Comparison of ENCODE assay signal across 23 mouse cellular contexts in genomic region chr14:79711301-79711700, GRCm38 (mm10). TPM values are rescaled to one million over a fixed set of nuclear protein-coding genes. Genes with fewer than 3 reads are reported as not detected.
DNase-seq lines count a peak whose midpoint lies in the region; ATAC-seq and TF ChIP-seq lines count a peak whose summit lies in the region.
"Had no signal": no experiment of that assay in that cellular context is flagged by ENCODE, and none has a peak within 500 bp of the region (broad histone marks: within the 10 kb centered on the region; RNA-seq: fewer than 3 reads in every experiment).

No protein-coding gene starts in this region.

- no peaks in the 10 kb centered on the region for H3K27me3 ChIP-seq in forebrain, postnatal 0 days (ENCODE audit: insufficient read depth, low read length)
- no peaks in the 10 kb centered on the region for H3K27me3 ChIP-seq in forebrain, embryonic 11.5 days (ENCODE audit: control insufficient read depth, insufficient read depth, low read length)
- H3K27me3 ChIP-seq in Patski = no peaks in the 10 kb centered on the region
- H3K27me3 ChIP-seq in hindbrain, embryonic 10.5 days (ENCODE audit: insufficient read depth, poor library complexity, severe bottlenecking) = no peaks in the 10 kb centered on the region
- H3K27me3 ChIP-seq: embryonic facial prominence, embryonic 13.5 days; embryonic facial prominence, embryonic 15.5 days had no signal

- H3K4me2 ChIP-seq in forebrain, postnatal 0 days (ENCODE audit: low read depth) = no peak overlapping the region
- no peak overlapping the region for H3K4me2 ChIP-seq in forebrain, embryonic 11.5 days (ENCODE audit: low read depth, low read length, severe bottlenecking)
- H3K4me2 ChIP-seq: embryonic facial prominence, embryonic 13.5 days; embryonic facial prominence, embryonic 15.5 days; forebrain, embryonic 13.5 days had no signal

- H3K27ac ChIP-seq in forebrain, postnatal 0 days (ENCODE audit: low read depth, low read length) = no peak overlapping the region
- no peak overlapping the region for H3K27ac ChIP-seq in forebrain, embryonic 11.5 days (ENCODE audit: low read depth, low read length)
- H3K27ac ChIP-seq in hindbrain, embryonic 10.5 days = no peak overlapping the region
- H3K27ac ChIP-seq: embryonic facial prominence, embryonic 13.5 days; embryonic facial prominence, embryonic 15.5 days; forebrain, embryonic 10.5 days; forebrain, embryonic 13.5 days had no signal

- in situ Hi-C loops in Patski (cut with MboI; ENCODE audit: low pct_unique_long_range_greater_than_20kb) = no loop called here

- no peak overlapping the region for H3K4me3 ChIP-seq in forebrain, postnatal 0 days (ENCODE audit: low read depth, low read length)
- no peak overlapping the region for H3K4me3 ChIP-seq in forebrain, embryonic 11.5 days (ENCODE audit: low read depth, low read length)
- no peak overlapping the region for H3K4me3 ChIP-seq in hindbrain, embryonic 10.5 days
- H3K4me3 ChIP-seq: embryonic facial prominence, embryonic 13.5 days; embryonic facial prominence, embryonic 15.5 days; erythroblast, embryonic 14.5 days; forebrain, embryonic 10.5 days; forebrain, embryonic 13.5 days had no signal

- CTCF ChIA-PET in Patski (lab: Charles Lee) = interaction anchor here (1.5 to 2.4 kb wide), 3 partner anchors 9 to 35 kb away, joined by 3 to 14 read pairs (median 8); no protein-coding TSS in a partner anchor

- DNase-seq in forebrain, postnatal 0 days = peak; percentile 14
- DNase-seq in forebrain, embryonic 11.5 days (ENCODE audit: low spot score) = no peak
- peak; percentile 56 for DNase-seq in Muller cell, postnatal 12 days (ENCODE audit: inconsistent ontology term)
- DNase-seq in Patski (ENCODE audit: low read depth, low spot score) = no peak
- no peak for DNase-seq in embryo, embryonic 10.5 days (ENCODE audit: low spot score)
- no peak for DNase-seq in hindbrain, embryonic 10.5 days (ENCODE audit: low spot score)
- DNase-seq: adrenal gland, adult 2 months; adrenal gland, postnatal 10 days; adrenal gland, postnatal 25 days; cerebellum, adult 11-12 months; cerebellum, adult 2 months; cerebellum, adult 9-10 months; cerebellum, postnatal 10 days; cerebellum, postnatal 25 days; embryo, embryonic 11 days had no signal

- no peak for TF ChIP-seq CTCF in forebrain, postnatal 0 days (IDR thresholded peaks at IDR 0.05; ENCODE audit: low read depth)
- TF ChIP-seq CTCF in Patski (IDR thresholded peaks at IDR 0.05) = no peak

- H3K9me3 ChIP-seq in forebrain, postnatal 0 days (ENCODE audit: low read length) = no peaks in the 10 kb centered on the region
- H3K9me3 ChIP-seq in forebrain, embryonic 11.5 days (ENCODE audit: control insufficient read depth, low read length) = no peaks in the 10 kb centered on the region
- no peaks in the 10 kb centered on the region for H3K9me3 ChIP-seq in hindbrain, embryonic 10.5 days
- H3K9me3 ChIP-seq: embryonic facial prominence, embryonic 13.5 days; embryonic facial prominence, embryonic 15.5 days; forebrain, embryonic 13.5 days had no signal

- H3K9ac ChIP-seq in forebrain, postnatal 0 days = no peak overlapping the region
- H3K9ac ChIP-seq in forebrain, embryonic 11.5 days (ENCODE audit: low read length) = no peak overlapping the region
- H3K9ac ChIP-seq: embryonic facial prominence, embryonic 13.5 days; embryonic facial prominence, embryonic 15.5 days; forebrain, embryonic 13.5 days had no signal

- WGBS in forebrain, postnatal 0 days = 25% methylated on average over 4 of the region's 4 CpGs
- 51% methylated on average over 4 of the region's 4 CpGs for WGBS in forebrain, embryonic 11.5 days
- WGBS in hindbrain, embryonic 10.5 days = 63% methylated on average over 4 of the region's 4 CpGs

- no peaks in the 10 kb centered on the region for H3K36me3 ChIP-seq in forebrain, postnatal 0 days (ENCODE audit: insufficient read depth)
- no peaks in the 10 kb centered on the region for H3K36me3 ChIP-seq in forebrain, embryonic 11.5 days (ENCODE audit: control insufficient read depth, insufficient read depth, low read length)
- no peaks in the 10 kb centered on the region for H3K36me3 ChIP-seq in hindbrain, embryonic 10.5 days
- H3K36me3 ChIP-seq: embryonic facial prominence, embryonic 13.5 days; embryonic facial prominence, embryonic 15.5 days; forebrain, embryonic 10.5 days had no signal

- POLR2A ChIA-PET in Patski (lab: Charles Lee) = interaction anchor here (0.6 to 0.8 kb wide), 2 partner anchors 100 to 124 kb away, joined by 4 to 7 read pairs; no protein-coding TSS in a partner anchor

- no peak for ATAC-seq in forebrain, postnatal 0 days
- ATAC-seq in forebrain, embryonic 11.5 days (replicated peaks; ENCODE audit: low FRiP score) = no peak
- peak; percentile 3 for ATAC-seq in Patski
- ATAC-seq: forebrain, embryonic 13.5 days had no signal

- no peaks in the 10 kb centered on the region for H3K4me1 ChIP-seq in forebrain, postnatal 0 days (ENCODE audit: insufficient read depth)
- H3K4me1 ChIP-seq in forebrain, embryonic 11.5 days (replicated peaks; ENCODE audit: control insufficient read depth, insufficient read depth, low read length) = no peaks in the 10 kb centered on the region
- H3K4me1 ChIP-seq in hindbrain, embryonic 10.5 days (replicated peaks) = 0 out of 2 replicates have a peak, but pooled peaks cover 4% of the 10 kb centered on the region
- H3K4me1 ChIP-seq: embryonic facial prominence, embryonic 13.5 days; embryonic facial prominence, embryonic 15.5 days had no signal

RNA-seq across cellular contexts. Expression of gene Cnmd, which starts 49.3 kb away (rescaled TPM):
- 0.62 and 6.8 TPM in 2 replicates for total RNA-seq in forebrain, postnatal 0 days (2014; rRNA removed)
- polyA plus RNA-seq in forebrain, postnatal 0 days (2015; fragmentation: Nextera tagmentation; extraction: Ambion mirVana) = 3.4 and 5.5 TPM in 2 replicates
- polyA plus RNA-seq in forebrain, embryonic 11.5 days (2014; fragmentation: Nextera tagmentation; extraction: Ambion mirVana) = 3.4 and 4.1 TPM in 2 replicates
- 2.5 TPM for polyA plus RNA-seq in Patski (2021)
- 17.3 and 20.8 TPM in 2 replicates for polyA plus RNA-seq in hindbrain, embryonic 10.5 days (2016; fragmentation: Nextera tagmentation; extraction: Ambion mirVana)
- total RNA-seq: ES-E14, MEL had no signal
- polyA plus RNA-seq: adrenal gland, adult 2 months; C2C12; erythroblast, embryonic 14.5 days had no signal

RNA-seq across cellular contexts. Expression of gene Pcdh8, which starts 59.8 kb away (rescaled TPM):
- total RNA-seq in forebrain, postnatal 0 days (2014; rRNA removed) = 86.4 and 130 TPM in 2 replicates
- polyA plus RNA-seq in forebrain, postnatal 0 days (2015; fragmentation: Nextera tagmentation; extraction: Ambion mirVana) = 41.8 and 51.5 TPM in 2 replicates
- polyA plus RNA-seq in forebrain, embryonic 11.5 days (2014; fragmentation: Nextera tagmentation; extraction: Ambion mirVana) = 11.4 and 13.7 TPM in 2 replicates
- 0.50 TPM for polyA plus RNA-seq in Patski (2021)
- 33.1 and 41.3 TPM in 2 replicates for polyA plus RNA-seq in hindbrain, embryonic 10.5 days (2016; fragmentation: Nextera tagmentation; extraction: Ambion mirVana)
- total RNA-seq: MEL had no signal
- polyA plus RNA-seq: erythroblast, embryonic 14.5 days had no signal

Comparison
In these comparisons a context has a peak if more than half of its experiments do, and no peak if none do; other contexts are left out.
1. DNase-seq: peak in forebrain, postnatal 0 days (single experiment) and Muller cell, postnatal 12 days (single experiment); none in forebrain, embryonic 11.5 days (single experiment), Patski (single experiment), embryo, embryonic 10.5 days (single experiment) and hindbrain, embryonic 10.5 days (single experiment).